Mouse (Mus musculus) c-Kit-positive CD71-positive TER-119-positive erythroid progenitor cells, embryonic 14.5 days (primary cell): Measurements from ENCODE around the gene Axl.

Experiments used
- DNase-seq: peaks from one replicate; pipeline ENCODE4 v3.0.0-alpha.2; 2013; ENCODE audit warnings: low spot score

Axl gene

GRCm38 (mm10) chr7:25710519-25711130, 77.9 kb downstream of the Axl start:
- no peak for DNase-seq

DNA sequence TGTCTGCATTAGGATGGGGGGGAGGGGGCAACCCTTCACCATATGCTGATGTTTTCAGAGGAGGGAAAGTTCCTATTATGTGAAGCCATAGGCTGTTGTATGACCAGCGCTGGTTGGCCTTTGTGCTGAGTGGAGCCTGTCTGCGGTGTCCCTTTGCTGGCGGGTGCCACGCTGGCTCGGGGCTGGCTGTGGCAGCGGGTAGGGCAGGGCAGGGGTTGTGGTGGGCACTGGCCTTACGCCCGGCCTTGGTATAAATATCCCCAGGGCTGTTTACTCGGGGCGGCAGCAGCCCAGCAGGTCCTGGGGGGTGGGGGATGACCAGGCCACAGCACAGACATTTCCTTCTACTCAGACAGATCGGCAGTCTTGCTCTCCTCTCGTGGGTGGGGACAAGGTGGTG, 78.5 kb downstream of the Axl start:
- no peak for DNase-seq

- no peak for DNase-seq
These were observed 80.8 kb downstream of the Axl start for GRCm38 (mm10) chr7:25707581-25708292.
